Mouse (Mus musculus) megakaryocyte, embryonic 14.5 days (primary cell): Measurements from ENCODE around the gene Gimap9.

Source experiments
- FLI1 ChIP-seq: IDR thresholded peaks from 2 replicates; pipeline ENCODE4 v1.6.1; 2012; ENCODE audit warnings: low read length, inconsistent platforms, mixed read lengths
- GATA1 ChIP-seq: IDR thresholded peaks from 3 replicates; pipeline ENCODE4 v1.6.1; 2012; ENCODE audit warnings: mixed read lengths, low read length, inconsistent platforms, borderline replicate concordance

DNA sequence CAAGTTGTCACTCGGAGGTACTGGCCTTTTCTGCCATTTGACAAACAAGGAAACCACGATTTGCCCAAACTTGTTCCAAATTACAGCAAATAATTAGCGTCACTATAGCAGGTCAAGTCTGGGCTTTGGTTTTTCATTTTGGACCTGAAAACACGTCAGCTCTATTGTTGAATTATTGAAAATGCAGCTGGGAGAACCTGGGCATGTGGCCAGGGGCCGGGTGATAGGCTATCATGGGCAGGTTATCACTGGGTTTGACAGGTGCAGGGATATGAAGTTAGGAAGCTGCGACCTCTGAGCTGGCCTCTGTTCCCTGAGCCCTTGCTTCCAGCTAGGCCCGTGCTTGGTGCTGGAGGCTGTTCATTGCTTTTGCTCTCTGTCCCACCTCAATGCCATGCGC is 45.1 kb upstream of the Gimap9 start:
- TF ChIP-seq GATA1 = no peak
- no peak for TF ChIP-seq FLI1
